Mouse (Mus musculus) midbrain, embryonic 13.5 days (tissue): ENCODE results near the gene Filip1l. TPM values are rescaled to one million over a fixed set of nuclear protein-coding genes. Genes with fewer than 3 reads are reported as not detected.
A peak's percentile ranks its signal among the peaks of the same experiment; 100 is the strongest.

Experiments
- ATAC-seq: fragments of 200-750 bp; cut with Nextera tagmentation; 2 replicates; pipeline ENCODE4 v1.8.0; 2017; ENCODE audit warnings: mild to moderate bottlenecking, moderate TSS enrichment, moderate library complexity
- H3K27ac ChIP-seq: fragments of 300-500 bp; sonication (generic); 2 replicates; pipeline ENCODE4 v1.5.1; 2015; ENCODE audit warnings: inconsistent platforms, mild to moderate bottlenecking, moderate library complexity
- H3K27me3 ChIP-seq: fragments of 300-500 bp; sonication (generic); 2 replicates; pipeline ENCODE4 v1.6.1; 2015; ENCODE audit warnings: mild to moderate bottlenecking, inconsistent platforms
- H3K36me3 ChIP-seq: fragments of 300-500 bp; sonication (generic); 2 replicates; pipeline ENCODE4 v1.6.1; 2015; ENCODE audit warnings: mild to moderate bottlenecking, inconsistent platforms
- H3K4me1 ChIP-seq: fragments of 300-500 bp; sonication (generic); replicated peaks from 2 replicates; pipeline ENCODE4 v1.6.1; 2015; ENCODE audit warnings: inconsistent platforms
- H3K4me2 ChIP-seq: fragments of 300-500 bp; sonication (generic); replicated peaks from 2 replicates; pipeline ENCODE4 v1.6.1; 2015; ENCODE audit warnings: moderate library complexity, mild to moderate bottlenecking, inconsistent platforms
- H3K4me3 ChIP-seq: fragments of 300-500 bp; sonication (generic); replicated peaks from 2 replicates; pipeline ENCODE4 v1.5.1; 2015; ENCODE audit warnings: mild to moderate bottlenecking, inconsistent platforms
- H3K9ac ChIP-seq: fragments of 300-500 bp; sonication (generic); replicated peaks from 2 replicates; pipeline ENCODE4 v1.6.1; 2015; ENCODE audit warnings: mild to moderate bottlenecking, inconsistent platforms
- H3K9me3 ChIP-seq: fragments of 300-500 bp; sonication (generic); 2 replicates; pipeline ENCODE4 v1.6.1; 2016; ENCODE audit warnings: mild to moderate bottlenecking, inconsistent platforms
- WGBS: fragments of 180-500 bp; shearing (Covaris S2); methylation state at CpG from one replicate; pipeline ENCODE4 v1.1.7; 2015; 5-methylcytosine and 5-hydroxymethylcytosine counted together
- polyA plus RNA-seq: library from polyadenylated mRNA; unstranded; fragments of >200 nt; fragmentation: Nextera tagmentation; extraction: Ambion mirVana; gene quantifications from 2 replicates; pipeline ENCODE4 v1.2.1, GENCODE M21; 2015

The Filip1l gene
- polyA plus RNA-seq, 1 experiment from 2014 or later = 2.9 TPM

GRCm38 (mm10) chr16:57453009-57453408 lies 100.1 kb downstream of the Filip1l start:
- Histone ChIP-seq H3K4me1 (no peaks in the 10 kb centered on the region), H3K9ac (no peak overlapping the region), H3K4me2 (no peak overlapping the region), H3K27ac (no peak overlapping the region), H3K9me3 (peaks cover 4% of the 10 kb centered on the region), H3K27me3 (no peaks in the 10 kb centered on the region), H3K36me3 (no peaks in the 10 kb centered on the region), H3K4me3 (no peak overlapping the region)
- 70% methylated on average over 7 of the region's 7 CpGs for WGBS
- 0 out of 2 replicates have a peak, but pooled peaks have one; percentile 37 for ATAC-seq

- 96% methylated on average over 8 of the region's 8 CpGs for WGBS
- ATAC-seq = 0 out of 2 replicates have a peak, but pooled peaks have one; percentile 27
- no peaks in the 10 kb centered on the region for H3K27me3 ChIP-seq
- H3K4me1 ChIP-seq = no peaks in the 10 kb centered on the region
- H3K9me3 ChIP-seq = no peaks in the 10 kb centered on the region
- H3K36me3 ChIP-seq = no peaks in the 10 kb centered on the region
- H3K4me2 ChIP-seq = no peak overlapping the region
- H3K9ac ChIP-seq = no peak overlapping the region
- no peak overlapping the region for H3K4me3 ChIP-seq
- no peak overlapping the region for H3K27ac ChIP-seq
Measured at GRCm38 (mm10) chr16:57454106-57454763, 101.3 kb downstream of the Filip1l start.

- no peak overlapping the region for H3K4me2 ChIP-seq
- no peak overlapping the region for H3K4me3 ChIP-seq
- H3K27me3 ChIP-seq = no peaks in the 10 kb centered on the region
- 90% methylated on average over 3 of the region's 3 CpGs for WGBS
- no peaks in the 10 kb centered on the region for H3K9me3 ChIP-seq
- H3K9ac ChIP-seq = no peak overlapping the region
- no peak overlapping the region for H3K27ac ChIP-seq
- ATAC-seq = no peak
- no peaks in the 10 kb centered on the region for H3K4me1 ChIP-seq
- H3K36me3 ChIP-seq = no peaks in the 10 kb centered on the region
Measured at GRCm38 (mm10) chr16:57455573-57455972, 102.7 kb downstream of the Filip1l start.

GRCm38 (mm10) chr16:57456003-57456402 lies 103.1 kb downstream of the Filip1l start:
- H3K4me2 ChIP-seq = no peak overlapping the region
- ATAC-seq = no peak
- no peaks in the 10 kb centered on the region for H3K27me3 ChIP-seq
- no peak overlapping the region for H3K9ac ChIP-seq
- WGBS = 67% methylated on average over 2 of the region's 2 CpGs
- H3K27ac ChIP-seq = no peak overlapping the region
- H3K9me3 ChIP-seq = no peaks in the 10 kb centered on the region
- no peaks in the 10 kb centered on the region for H3K4me1 ChIP-seq
- H3K36me3 ChIP-seq = no peaks in the 10 kb centered on the region
- no peak overlapping the region for H3K4me3 ChIP-seq

- Histone ChIP-seq H3K4me2 (no peak overlapping the region), H3K9ac (no peak overlapping the region), H3K27me3 (no peaks in the 10 kb centered on the region), H3K36me3 (no peaks in the 10 kb centered on the region), H3K27ac (no peak overlapping the region), H3K4me3 (no peak overlapping the region), H3K9me3 (no peaks in the 10 kb centered on the region), H3K4me1 (no peaks in the 10 kb centered on the region)
- 89% methylated on average over 9 of the region's 9 CpGs for WGBS
- no peak for ATAC-seq
Measured at GRCm38 (mm10) chr16:57465386-57465913, 112.6 kb downstream of the Filip1l start.

GRCm38 (mm10) chr16:57469301-57469700 lies 116.4 kb downstream of the Filip1l start:
- 79% methylated on average over 4 of the region's 4 CpGs for WGBS
- Histone ChIP-seq H3K4me1 (0 out of 2 replicates have a peak, but pooled peaks cover 4% of the 10 kb centered on the region), H3K9ac (no peak overlapping the region), H3K4me2 (no peak overlapping the region), H3K27ac (no peak overlapping the region), H3K27me3 (no peaks in the 10 kb centered on the region), H3K4me3 (no peak overlapping the region), H3K36me3 (no peaks in the 10 kb centered on the region), H3K9me3 (no peaks in the 10 kb centered on the region)
- no peak for ATAC-seq

GRCm38 (mm10) chr16:57469869-57470268 lies 117.0 kb downstream of the Filip1l start:
- Histone ChIP-seq H3K9ac (no peak overlapping the region), H3K27me3 (no peaks in the 10 kb centered on the region)
- no peak for ATAC-seq

GRCm38 (mm10) chr16:57470286-57470830 lies 117.5 kb downstream of the Filip1l start:
- Histone ChIP-seq H3K27me3 (no peaks in the 10 kb centered on the region), H3K36me3 (no peaks in the 10 kb centered on the region), H3K9me3 (no peaks in the 10 kb centered on the region), H3K4me3 (no peak overlapping the region), H3K9ac (no peak overlapping the region), H3K27ac (no peak overlapping the region), H3K4me1 (0 out of 2 replicates have a peak, but pooled peaks cover 4% of the 10 kb centered on the region), H3K4me2 (no peak overlapping the region)
- ATAC-seq = no peak
- WGBS = 93% methylated on average over 12 of the region's 12 CpGs

More at GRCm38 (mm10) chr16:57469869-57470268, 117.0 kb downstream of the Filip1l start:
- no peaks in the 10 kb centered on the region for H3K9me3 ChIP-seq
- no peak overlapping the region for H3K27ac ChIP-seq
- H3K36me3 ChIP-seq = no peaks in the 10 kb centered on the region
- H3K4me3 ChIP-seq = no peak overlapping the region
- H3K4me2 ChIP-seq = no peak overlapping the region
- H3K4me1 ChIP-seq = 0 out of 2 replicates have a peak, but pooled peaks cover 4% of the 10 kb centered on the region
- WGBS = 71% methylated on average over 2 of the region's 2 CpGs

GRCm38 (mm10) chr16:57471071-57471470 lies 118.2 kb downstream of the Filip1l start:
- Histone ChIP-seq H3K9ac (no peak overlapping the region), H3K27me3 (no peaks in the 10 kb centered on the region), H3K4me3 (no peak overlapping the region), H3K4me2 (no peak overlapping the region), H3K4me1 (0 out of 2 replicates have a peak, but pooled peaks cover 4% of the 10 kb centered on the region), H3K9me3 (no peaks in the 10 kb centered on the region), H3K27ac (no peak overlapping the region), H3K36me3 (no peaks in the 10 kb centered on the region)
- ATAC-seq = no peak

- Histone ChIP-seq H3K27me3 (no peaks in the 10 kb centered on the region), H3K4me1 (0 out of 2 replicates have a peak, but pooled peaks cover 4% of the 10 kb centered on the region), H3K36me3 (no peaks in the 10 kb centered on the region), H3K4me3 (no peak overlapping the region), H3K27ac (no peak overlapping the region), H3K9me3 (no peaks in the 10 kb centered on the region; the same call in 1 of the 2 replicates), H3K9ac (no peak overlapping the region), H3K4me2 (no peak overlapping the region)
- WGBS = 55% methylated on average over 10 of the region's 10 CpGs
- ATAC-seq = no peak
Measured at GRCm38 (mm10) chr16:57473415-57474085, 120.7 kb downstream of the Filip1l start.

GRCm38 (mm10) chr16:57478451-57478850 lies 125.6 kb downstream of the Filip1l start:
- 0 out of 2 replicates have a peak, but pooled peaks cover 4% of the 10 kb centered on the region for H3K4me1 ChIP-seq
- H3K4me3 ChIP-seq = no peak overlapping the region
- no peak for ATAC-seq
- 95% methylated on average over 2 of the region's 2 CpGs for WGBS
- H3K27me3 ChIP-seq = no peaks in the 10 kb centered on the region
- H3K4me2 ChIP-seq = no peak overlapping the region
- H3K9ac ChIP-seq = no peak overlapping the region
- no peaks in the 10 kb centered on the region for H3K36me3 ChIP-seq
- H3K27ac ChIP-seq = no peak overlapping the region
- no peaks in the 10 kb centered on the region; the same call in 1 of the 2 replicates for H3K9me3 ChIP-seq

- H3K9me3 ChIP-seq = no peaks in the 10 kb centered on the region; the same call in 1 of the 2 replicates
- no peaks in the 10 kb centered on the region for H3K36me3 ChIP-seq
- ATAC-seq = peak; percentile 89
- no peak overlapping the region for H3K4me2 ChIP-seq
- no peaks in the 10 kb centered on the region for H3K27me3 ChIP-seq
- no peak overlapping the region for H3K4me3 ChIP-seq
- whole genome bisulfite sequencing = 76% methylated on average over 5 of the region's 5 CpGs
- no peaks in the 10 kb centered on the region for H3K4me1 ChIP-seq
- no peak overlapping the region for H3K9ac ChIP-seq
- H3K27ac ChIP-seq = no peak overlapping the region
Measured at GRCm38 (mm10) chr16:57479776-57480175, 126.9 kb downstream of the Filip1l start.
